Mouse (Mus musculus): ENCODE measurements around the gene Txlna. TPM values are rescaled to one million over a fixed set of nuclear protein-coding genes. Genes with fewer than 3 reads are reported as not detected.

Txlna gene
- total and polyA plus RNA-seq, 2 experiments from 2014 or later = 22.7 to 28.3 TPM

DNA sequence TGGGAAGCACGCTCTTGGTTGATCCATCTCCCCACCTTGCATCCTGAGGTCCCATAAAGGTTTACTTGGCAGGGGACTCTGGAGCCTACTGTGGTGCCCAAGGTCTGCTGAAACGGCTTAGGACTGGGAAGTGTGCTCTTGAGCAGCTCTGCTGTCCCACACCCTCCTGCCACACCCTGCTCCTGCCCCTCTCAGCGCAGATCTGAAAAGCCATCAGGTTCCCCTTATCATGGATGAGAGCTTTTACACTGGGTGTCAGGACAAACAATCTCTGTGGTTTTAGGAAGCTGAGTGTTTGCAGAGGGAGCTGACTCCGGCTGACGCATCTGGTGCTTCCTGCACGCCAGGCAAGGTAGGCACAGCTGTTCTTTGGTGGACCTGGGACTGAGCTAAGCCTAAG, 7.0 kb downstream of the Txlna start:
- Histone ChIP-seq H3K27ac (ENCODE audit: low read depth) (no peak overlapping the region), H3K27me3 (ENCODE audit: control insufficient read depth, insufficient read depth, low read length) (no peaks in the 10 kb centered on the region), H3K36me3 (replicated peaks; ENCODE audit: control insufficient read depth, insufficient read depth, low read length) (peaks cover 96% of the 10 kb centered on the region), H3K4me3 (ENCODE audit: low read depth, low read length) (no peak overlapping the region), H3K9me3 (replicated peaks; ENCODE audit: control insufficient read depth, low read length) (no peaks in the 10 kb centered on the region), H3K4me2 (ENCODE audit: low read depth, low read length) (no peak overlapping the region), H3K9ac (replicated peaks; ENCODE audit: low read depth, low read length) (no peak overlapping the region), H3K4me1 (ENCODE audit: control insufficient read depth, insufficient read depth) (peaks cover 8% of the 10 kb centered on the region; the same call in 1 of the 2 replicates)
- ATAC-seq (ENCODE audit: insufficient read depth, low read depth) (no peak), DNase-seq (ENCODE audit: low spot score) (no peak)
- WGBS = 92% methylated on average over 6 of the region's 6 CpGs
- TF ChIP-seq CTCF (IDR thresholded peaks at IDR 0.05; ENCODE audit: low read depth) (no peak), EP300 (IDR thresholded peaks at IDR 0.05; ENCODE audit: low read depth) (no peak)

DNA sequence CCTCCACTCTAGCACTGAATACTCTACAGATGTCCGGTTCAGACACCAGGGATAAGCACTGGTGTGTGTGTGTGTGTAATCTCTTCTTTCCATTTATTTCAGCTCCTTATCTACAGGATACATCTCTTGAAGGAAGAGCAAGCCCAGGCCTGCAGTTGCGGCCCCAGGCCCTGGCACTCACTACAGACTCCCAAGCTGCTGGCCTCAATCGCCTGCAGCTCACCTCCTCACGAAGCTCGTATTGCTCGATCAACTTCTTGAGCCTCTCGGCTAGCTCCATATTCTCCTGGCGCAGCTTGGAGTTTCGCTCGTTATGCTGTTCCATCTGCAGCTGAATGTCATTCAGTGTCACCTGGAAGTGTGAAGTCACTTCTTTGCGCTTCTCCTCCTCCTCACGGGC, 9.0 kb downstream of the Txlna start:
- TF ChIP-seq EP300 (IDR thresholded peaks at IDR 0.05; ENCODE audit: low read depth) (no peak), CTCF (IDR thresholded peaks at IDR 0.05; ENCODE audit: low read depth) (no peak)
- H3K9me3 ChIP-seq (replicated peaks; ENCODE audit: control insufficient read depth, low read length) = no peaks in the 10 kb centered on the region
- H3K4me3 ChIP-seq (ENCODE audit: low read depth, low read length) = no peak overlapping the region
- H3K4me2 ChIP-seq (ENCODE audit: low read depth, low read length) = no peak overlapping the region
- H3K27me3 ChIP-seq (ENCODE audit: control insufficient read depth, insufficient read depth, low read length) = no peaks in the 10 kb centered on the region
- DNase-seq (ENCODE audit: low spot score) (no peak), ATAC-seq (ENCODE audit: insufficient read depth, low read depth) (no peak)
- H3K27ac ChIP-seq (ENCODE audit: low read depth) = no peak overlapping the region
- H3K4me1 ChIP-seq (ENCODE audit: control insufficient read depth, insufficient read depth) = no peaks in the 10 kb centered on the region
- H3K36me3 ChIP-seq (replicated peaks; ENCODE audit: control insufficient read depth, insufficient read depth, low read length) = peaks cover 98% of the 10 kb centered on the region
- H3K9ac ChIP-seq (replicated peaks; ENCODE audit: low read depth, low read length) = no peak overlapping the region
- WGBS = 86% methylated on average over 12 of the region's 12 CpGs

DNA sequence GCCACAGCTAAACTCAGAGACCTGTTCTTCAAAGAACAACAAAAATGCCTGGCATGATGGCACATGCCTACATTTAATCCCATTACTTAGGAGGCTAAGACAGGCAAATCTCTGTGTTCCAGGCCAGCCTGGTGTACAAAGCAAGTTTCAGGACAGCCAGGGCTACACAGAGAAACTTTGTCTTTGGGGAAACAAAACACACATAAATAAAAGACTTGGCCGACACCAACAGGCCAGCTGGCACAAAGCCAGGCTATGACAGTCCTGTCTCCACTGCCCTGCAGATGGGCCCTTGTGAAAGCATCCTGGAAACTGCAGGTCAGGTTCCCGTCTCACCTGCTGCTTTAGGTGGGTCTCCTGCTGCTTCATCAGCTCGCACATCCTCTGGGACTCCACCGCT, 9.9 kb downstream of the Txlna start:
- Histone ChIP-seq H3K27me3 (ENCODE audit: control insufficient read depth, insufficient read depth, low read length) (no peaks in the 10 kb centered on the region), H3K4me2 (ENCODE audit: low read depth, low read length) (no peak overlapping the region), H3K9ac (replicated peaks; ENCODE audit: low read depth, low read length) (no peak overlapping the region), H3K9me3 (replicated peaks; ENCODE audit: control insufficient read depth, low read length) (no peaks in the 10 kb centered on the region), H3K36me3 (replicated peaks; ENCODE audit: control insufficient read depth, insufficient read depth, low read length) (peaks cover 98% of the 10 kb centered on the region), H3K27ac (ENCODE audit: low read depth) (no peak overlapping the region), H3K4me1 (ENCODE audit: control insufficient read depth, insufficient read depth) (no peaks in the 10 kb centered on the region), H3K4me3 (ENCODE audit: low read depth, low read length) (no peak overlapping the region)
- no peak for DNase-seq (ENCODE audit: low spot score)
- 61% methylated on average over 4 of the region's 4 CpGs for WGBS
- ATAC-seq (ENCODE audit: insufficient read depth, low read depth) = no peak
- TF ChIP-seq EP300 (IDR thresholded peaks at IDR 0.05; ENCODE audit: low read depth) (no peak), CTCF (IDR thresholded peaks at IDR 0.05; ENCODE audit: low read depth) (no peak)

DNA sequence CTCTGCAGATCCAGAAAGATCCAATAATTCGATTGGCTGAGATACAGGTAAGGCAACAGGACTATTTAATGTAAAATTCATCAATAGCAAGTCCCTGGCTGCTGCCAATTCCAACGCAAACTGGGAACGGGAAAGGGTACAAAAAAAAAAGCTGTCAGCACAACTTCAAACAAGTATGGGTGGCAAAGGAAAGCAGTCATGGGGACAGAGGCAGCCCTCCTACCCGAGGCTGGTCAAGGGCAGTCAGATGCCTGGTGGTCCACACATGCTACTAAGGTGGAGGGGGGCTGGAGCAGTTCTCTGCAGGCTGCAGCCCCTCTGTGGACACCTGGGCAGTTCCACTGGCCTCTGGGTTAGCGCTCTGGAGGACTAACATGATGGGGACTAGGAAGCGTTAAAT, 14.8 kb downstream of the Txlna start:
- H3K9ac ChIP-seq (replicated peaks; ENCODE audit: low read depth, low read length) = no peak overlapping the region
- no peak for TF ChIP-seq EP300 (IDR thresholded peaks at IDR 0.05; ENCODE audit: low read depth)
- TF ChIP-seq CTCF (IDR thresholded peaks at IDR 0.05; ENCODE audit: low read depth) = no peak
- 65% methylated on average over 6 of the region's 6 CpGs for WGBS
- no peaks in the 10 kb centered on the region for H3K27me3 ChIP-seq (ENCODE audit: control insufficient read depth, insufficient read depth, low read length)
- H3K9me3 ChIP-seq (replicated peaks; ENCODE audit: control insufficient read depth, low read length) = no peaks in the 10 kb centered on the region
- no peak overlapping the region for H3K4me3 ChIP-seq (ENCODE audit: low read depth, low read length)
- H3K4me2 ChIP-seq (ENCODE audit: low read depth, low read length) = no peak overlapping the region
- DNase-seq (ENCODE audit: low spot score) (no peak), ATAC-seq (ENCODE audit: insufficient read depth, low read depth) (no peak)
- H3K4me1 ChIP-seq (ENCODE audit: control insufficient read depth, insufficient read depth) = peaks cover 30% of the 10 kb centered on the region
- no peak overlapping the region for H3K27ac ChIP-seq (ENCODE audit: low read depth)
- H3K36me3 ChIP-seq (replicated peaks; ENCODE audit: control insufficient read depth, insufficient read depth, low read length) = peaks cover 54% of the 10 kb centered on the region

DNA sequence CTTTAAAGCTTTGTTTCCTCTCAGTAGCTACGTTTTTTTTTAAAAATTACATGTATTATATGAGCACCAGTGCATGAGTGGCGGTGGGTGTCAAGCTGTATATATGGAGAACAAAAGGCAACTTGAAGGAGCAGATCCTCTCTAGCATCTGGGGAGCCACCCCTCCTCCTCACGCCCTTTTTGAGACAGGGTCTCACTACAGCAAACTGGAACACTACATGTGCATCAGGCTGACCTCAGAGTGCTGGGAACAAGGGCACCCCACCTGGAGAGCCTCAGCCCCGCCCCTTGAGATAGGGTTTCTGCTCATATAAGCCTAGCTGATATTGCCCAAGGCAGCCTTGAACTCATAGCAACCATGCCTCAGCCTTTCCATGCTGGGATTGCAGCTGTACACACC, 15.4 kb downstream of the Txlna start:
- Histone ChIP-seq H3K4me1 (ENCODE audit: control insufficient read depth, insufficient read depth) (peaks cover 30% of the 10 kb centered on the region), H3K9me3 (replicated peaks; ENCODE audit: control insufficient read depth, low read length) (no peaks in the 10 kb centered on the region), H3K27me3 (ENCODE audit: control insufficient read depth, insufficient read depth, low read length) (no peaks in the 10 kb centered on the region), H3K4me2 (ENCODE audit: low read depth, low read length) (0 out of 2 replicates have a peak overlapping the region, but pooled peaks have one; percentile 84), H3K4me3 (ENCODE audit: low read depth, low read length) (no peak overlapping the region), H3K9ac (replicated peaks; ENCODE audit: low read depth, low read length) (no peak overlapping the region), H3K27ac (ENCODE audit: low read depth) (peak overlapping the region; percentile 89; the same call in 1 of the 2 replicates), H3K36me3 (replicated peaks; ENCODE audit: control insufficient read depth, insufficient read depth, low read length) (peaks cover 53% of the 10 kb centered on the region)
- no peak for TF ChIP-seq CTCF (IDR thresholded peaks at IDR 0.05; ENCODE audit: low read depth)
- ATAC-seq (ENCODE audit: insufficient read depth, low read depth) (no peak), DNase-seq (ENCODE audit: low spot score) (no peak)
- WGBS = 50% methylated on average over 4 of the region's 4 CpGs

DNA sequence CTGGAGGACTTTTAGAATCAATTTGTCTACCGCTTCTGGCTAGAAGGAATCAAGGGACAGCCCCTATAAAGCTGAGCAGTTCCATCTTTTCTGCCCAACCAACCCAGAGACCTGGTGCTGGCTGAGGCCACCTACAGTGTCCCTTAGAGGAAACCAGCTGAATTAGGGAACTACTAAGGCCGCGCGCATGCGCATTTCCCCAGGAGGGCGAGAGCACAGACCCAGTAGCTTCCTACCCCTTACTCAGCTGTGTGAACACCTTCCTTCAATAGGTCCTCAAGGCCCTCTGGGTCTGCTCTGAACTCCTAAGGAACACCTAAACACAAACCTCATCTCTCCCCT, 15.9 kb downstream of the Txlna start:
- Histone ChIP-seq H3K27me3 (ENCODE audit: control insufficient read depth, insufficient read depth, low read length) (no peaks in the 10 kb centered on the region), H3K9ac (replicated peaks; ENCODE audit: low read depth, low read length) (peak overlapping the region; percentile 29; the same call in 1 of the 2 replicates), H3K36me3 (replicated peaks; ENCODE audit: control insufficient read depth, insufficient read depth, low read length) (peaks cover 48% of the 10 kb centered on the region), H3K4me3 (ENCODE audit: low read depth, low read length) (peak overlapping the region; percentile 65), H3K9me3 (replicated peaks; ENCODE audit: control insufficient read depth, low read length) (no peaks in the 10 kb centered on the region), H3K4me2 (ENCODE audit: low read depth, low read length) (peak overlapping the region; percentile 84), H3K27ac (ENCODE audit: low read depth) (peak overlapping the region; percentile 89), H3K4me1 (ENCODE audit: control insufficient read depth, insufficient read depth) (peaks cover 30% of the 10 kb centered on the region)
- 3% methylated on average over 6 of the region's 6 CpGs for WGBS
- peak; percentile 19; the same call in 1 of the 2 replicates for ATAC-seq (ENCODE audit: insufficient read depth, low read depth)
- peak; percentile 53 for DNase-seq (ENCODE audit: low spot score)
- no peak for TF ChIP-seq EP300 (IDR thresholded peaks at IDR 0.05; ENCODE audit: low read depth)
- TF ChIP-seq CTCF (IDR thresholded peaks at IDR 0.05; ENCODE audit: low read depth) = no peak

Measured in heart, postnatal 0 days (tissue).